Mouse (Mus musculus) brain, embryonic 18.5 days (tissue): Measurements from ENCODE around the gene Pga5.

Experiments
- DNase-seq: peaks from one replicate; pipeline ENCODE4 v3.0.0-alpha.2; 2012; ENCODE audit warnings: low read depth, low spot score

Gene Pga5

GRCm38 (mm10) chr19:10677915-10678771 is at the start of gene Pga5:
Gene Pga5 (minus strand): TSS chr19:10678071.
- DNase-seq: no peak

GRCm38 (mm10) chr19:10724629-10725363 is 46.9 kb upstream of the Pga5 start:
- DNase-seq: no peak

- no peak for DNase-seq
Measured at GRCm38 (mm10) chr19:10723649-10724048, 45.8 kb upstream of the Pga5 start.

- no peak for DNase-seq
Measured at GRCm38 (mm10) chr19:10723084-10723483, 45.2 kb upstream of the Pga5 start.

GRCm38 (mm10) chr19:10721064-10721463 is 43.2 kb upstream of the Pga5 start:
- no peak for DNase-seq

GRCm38 (mm10) chr19:10720524-10720923 is 42.7 kb upstream of the Pga5 start:
- DNase-seq: no peak

- no peak for DNase-seq
Measured at GRCm38 (mm10) chr19:10719751-10720150, 41.9 kb upstream of the Pga5 start.

- no peak for DNase-seq
Measured at GRCm38 (mm10) chr19:10718251-10718775, 40.4 kb upstream of the Pga5 start.

GRCm38 (mm10) chr19:10715476-10715875 is 37.6 kb upstream of the Pga5 start:
- DNase-seq: no peak

- DNase-seq: no peak
Measured at GRCm38 (mm10) chr19:10714682-10715475, 37.0 kb upstream of the Pga5 start.

- no peak for DNase-seq
Measured at GRCm38 (mm10) chr19:10714168-10714567, 36.3 kb upstream of the Pga5 start.

- no peak for DNase-seq
Measured at GRCm38 (mm10) chr19:10713551-10713950, 35.7 kb upstream of the Pga5 start.

- no peak for DNase-seq
Measured at GRCm38 (mm10) chr19:10712646-10713045, 34.8 kb upstream of the Pga5 start.

GRCm38 (mm10) chr19:10712194-10712593 is 34.3 kb upstream of the Pga5 start:
- DNase-seq: no peak

GRCm38 (mm10) chr19:10710751-10711150 is 32.9 kb upstream of the Pga5 start:
- no peak for DNase-seq

- DNase-seq: no peak
Measured at GRCm38 (mm10) chr19:10710088-10710511, 32.2 kb upstream of the Pga5 start.

GRCm38 (mm10) chr19:10709360-10710087 is 31.7 kb upstream of the Pga5 start:
- peak; percentile 87 for DNase-seq

GRCm38 (mm10) chr19:10708900-10709299 is 31.0 kb upstream of the Pga5 start:
- no peak for DNase-seq

GRCm38 (mm10) chr19:10707881-10708280 is 30.0 kb upstream of the Pga5 start:
- no peak for DNase-seq

GRCm38 (mm10) chr19:10707087-10707875 is 29.4 kb upstream of the Pga5 start:
- no peak for DNase-seq
